Mouse (Mus musculus) cerebellum, adult 9-10 months (tissue): ENCODE measurements around the gene Mxd4.

Source experiments
- DNase-seq: peaks from one replicate; pipeline ENCODE4 v3.0.0; 2022

Mxd4 gene

GRCm38 (mm10) chr5:34196423-34196822, 8.9 kb upstream of the Mxd4 start:
- DNase-seq = no peak

- DNase-seq = no peak
Observed at GRCm38 (mm10) chr5:34195786-34196185, 8.3 kb upstream of the Mxd4 start.

GRCm38 (mm10) chr5:34194975-34195662, 7.6 kb upstream of the Mxd4 start:
- no peak for DNase-seq

GRCm38 (mm10) chr5:34194426-34194825, 6.9 kb upstream of the Mxd4 start:
- DNase-seq = no peak

GRCm38 (mm10) chr5:34191843-34192242, 4.3 kb upstream of the Mxd4 start:
- no peak for DNase-seq

GRCm38 (mm10) chr5:34191021-34191420, 3.5 kb upstream of the Mxd4 start:
- DNase-seq = no peak

GRCm38 (mm10) chr5:34189521-34189920, 2.0 kb upstream of the Mxd4 start:
- DNase-seq = no peak

- no peak for DNase-seq
Observed at GRCm38 (mm10) chr5:34188856-34189255, 1.3 kb upstream of the Mxd4 start.

- no peak for DNase-seq
Observed at GRCm38 (mm10) chr5:34186961-34187391, 544 bp downstream of the Mxd4 start.

- DNase-seq = no peak
Observed at GRCm38 (mm10) chr5:34186391-34186790, 1.1 kb downstream of the Mxd4 start.

- DNase-seq = no peak
Observed at GRCm38 (mm10) chr5:34185791-34186190, 1.7 kb downstream of the Mxd4 start.

- no peak for DNase-seq
Observed at GRCm38 (mm10) chr5:34185051-34185580, 2.4 kb downstream of the Mxd4 start.

- DNase-seq = no peak
Observed at GRCm38 (mm10) chr5:34183976-34184375, 3.5 kb downstream of the Mxd4 start.

GRCm38 (mm10) chr5:34183156-34183880, 4.2 kb downstream of the Mxd4 start:
- no peak for DNase-seq

GRCm38 (mm10) chr5:34182486-34182885, 5.0 kb downstream of the Mxd4 start:
- no peak for DNase-seq

GRCm38 (mm10) chr5:34177821-34178220, 9.7 kb downstream of the Mxd4 start:
- peak; percentile 25 for DNase-seq

- peak; percentile 73 for DNase-seq
Observed at GRCm38 (mm10) chr5:34177091-34177490, 10.4 kb downstream of the Mxd4 start.

- peak; percentile 57 for DNase-seq
Observed at GRCm38 (mm10) chr5:34176691-34177090, 10.8 kb downstream of the Mxd4 start.

GRCm38 (mm10) chr5:34175403-34175694, 12.2 kb downstream of the Mxd4 start:
- DNase-seq = peak; percentile 66

- peak; percentile 60 for DNase-seq
Observed at GRCm38 (mm10) chr5:34174550-34175402, 12.7 kb downstream of the Mxd4 start.

- DNase-seq = peak; percentile 40
Observed at GRCm38 (mm10) chr5:34174021-34174420, 13.5 kb downstream of the Mxd4 start.

GRCm38 (mm10) chr5:34170726-34171125, 16.8 kb downstream of the Mxd4 start:
- DNase-seq = peak; percentile 31

GRCm38 (mm10) chr5:34169954-34170353, 17.6 kb downstream of the Mxd4 start:
- DNase-seq = no peak
